Mouse (Mus musculus) neural tube, embryonic 11.5 days (tissue): ENCODE measurements at regions not wholly inside any gene's neighbourhood (a gene's known extent, or its start where the extent isn't known, plus 50 kb on each side); places are given as distances from the start of the nearest gene placed in this dataset.

Experiments
- ATAC-seq: fragments of 200-750 bp; cut with Nextera tagmentation; 2 replicates; pipeline ENCODE4 v1.8.0; 2017; ENCODE audit warnings: moderate number of reproducible peaks, mild to moderate bottlenecking, moderate TSS enrichment, moderate library complexity; ENCODE audit not compliant: insufficient read depth, low FRiP score, low TSS enrichment
- DNase-seq: peaks from one replicate; pipeline ENCODE4 v3.0.0-alpha.2; 2015; ENCODE audit warnings: low spot score
- H3K27ac ChIP-seq: fragments of 300-500 bp; sonication (generic); 2 replicates; pipeline ENCODE4 v1.5.1; 2014; ENCODE audit warnings: low read depth, mild to moderate bottlenecking, low read length
- H3K27me3 ChIP-seq: fragments of 300-500 bp; sonication (generic); 2 replicates; pipeline ENCODE4 v1.6.1; 2014; ENCODE audit warnings: mild to moderate bottlenecking, low read length, mixed read lengths; ENCODE audit not compliant: control insufficient read depth, insufficient read depth
- H3K36me3 ChIP-seq: fragments of 300-500 bp; sonication (generic); 2 replicates; pipeline ENCODE4 v1.6.1; 2014; ENCODE audit warnings: mild to moderate bottlenecking, low read length, moderate library complexity, mixed read lengths; ENCODE audit not compliant: control insufficient read depth, insufficient read depth
- H3K4me1 ChIP-seq: fragments of 300-500 bp; sonication (generic); 2 replicates; pipeline ENCODE4 v1.6.1; 2014; ENCODE audit warnings: low read length, mixed read lengths; ENCODE audit not compliant: control insufficient read depth, insufficient read depth
- H3K4me2 ChIP-seq: fragments of 300-500 bp; sonication (generic); 2 replicates; pipeline ENCODE4 v1.6.1; 2014; ENCODE audit warnings: low read depth, mild to moderate bottlenecking, moderate library complexity
- H3K4me3 ChIP-seq: fragments of 300-500 bp; sonication (generic); 2 replicates; pipeline ENCODE4 v1.5.1; 2014; ENCODE audit warnings: low read depth, low read length
- H3K9ac ChIP-seq: fragments of 300-500 bp; sonication (generic); 2 replicates; pipeline ENCODE4 v1.6.1; 2014; ENCODE audit warnings: mild to moderate bottlenecking, low read length
- H3K9me3 ChIP-seq: fragments of 300-500 bp; sonication (generic); 2 replicates; pipeline ENCODE4 v1.6.1; 2016; ENCODE audit warnings: low read length; ENCODE audit not compliant: control insufficient read depth
- WGBS: fragments of 180-500 bp; shearing (Covaris S2); extraction: QIAGEN DNeasy Blood & Tissue Kit; methylation state at CpG from one replicate; pipeline ENCODE4 v1.1.7; 2014; 5-methylcytosine and 5-hydroxymethylcytosine counted together

GRCm38 (mm10) chr1:23268062-23268461, 129.5 kb downstream of the Ogfrl1 start:
- Histone ChIP-seq H3K4me1 (no peaks in the 10 kb centered on the region), H3K36me3 (no peaks in the 10 kb centered on the region), H3K9me3 (no peaks in the 10 kb centered on the region), H3K4me2 (no peak overlapping the region), H3K27me3 (no peaks in the 10 kb centered on the region), H3K9ac (no peak overlapping the region), H3K27ac (no peak overlapping the region), H3K4me3 (no peak overlapping the region)
- DNase-seq = no peak
- ATAC-seq = no peak

- H3K27ac ChIP-seq = no peak overlapping the region
- ATAC-seq (no peak), DNase-seq (no peak)
- 65% methylated on average over 3 of the region's 3 CpGs for whole genome bisulfite sequencing
- no peak overlapping the region for H3K4me3 ChIP-seq
- no peaks in the 10 kb centered on the region for H3K4me1 ChIP-seq
- no peaks in the 10 kb centered on the region for H3K27me3 ChIP-seq
- H3K9ac ChIP-seq = no peak overlapping the region
- no peak overlapping the region for H3K4me2 ChIP-seq
- no peaks in the 10 kb centered on the region for H3K36me3 ChIP-seq
- H3K9me3 ChIP-seq = no peaks in the 10 kb centered on the region
Measured at GRCm38 (mm10) chr1:23265556-23266232, 131.9 kb downstream of the Ogfrl1 start.

GRCm38 (mm10) chr1:23264251-23264650, 133.3 kb downstream of the Ogfrl1 start:
- Histone ChIP-seq H3K4me3 (no peak overlapping the region), H3K9ac (no peak overlapping the region), H3K36me3 (no peaks in the 10 kb centered on the region), H3K4me1 (no peaks in the 10 kb centered on the region), H3K4me2 (no peak overlapping the region), H3K27me3 (no peaks in the 10 kb centered on the region), H3K9me3 (no peaks in the 10 kb centered on the region), H3K27ac (no peak overlapping the region)
- ATAC-seq = no peak
- WGBS = 83% methylated on average over 3 of the region's 3 CpGs
- DNase-seq = no peak

GRCm38 (mm10) chr1:23263798-23264197, 133.8 kb downstream of the Ogfrl1 start:
- no peak overlapping the region for H3K27ac ChIP-seq
- H3K9ac ChIP-seq = no peak overlapping the region
- H3K9me3 ChIP-seq = no peaks in the 10 kb centered on the region
- no peaks in the 10 kb centered on the region for H3K36me3 ChIP-seq
- no peaks in the 10 kb centered on the region for H3K4me1 ChIP-seq
- no peaks in the 10 kb centered on the region for H3K27me3 ChIP-seq
- H3K4me3 ChIP-seq = no peak overlapping the region
- WGBS = 54% methylated on average over 4 of the region's 4 CpGs
- DNase-seq = no peak
- no peak overlapping the region for H3K4me2 ChIP-seq
- no peak for ATAC-seq

GRCm38 (mm10) chr1:23261652-23262051, 135.9 kb downstream of the Ogfrl1 start:
- no peak overlapping the region for H3K9ac ChIP-seq
- no peaks in the 10 kb centered on the region; the same call in 1 of the 2 replicates for H3K4me1 ChIP-seq
- DNase-seq (no peak), ATAC-seq (no peak)
- WGBS = 84% methylated on average over 3 of the region's 3 CpGs
- H3K9me3 ChIP-seq = no peaks in the 10 kb centered on the region
- H3K36me3 ChIP-seq = no peaks in the 10 kb centered on the region
- H3K4me2 ChIP-seq = no peak overlapping the region
- no peaks in the 10 kb centered on the region for H3K27me3 ChIP-seq
- H3K27ac ChIP-seq = no peak overlapping the region
- no peak overlapping the region for H3K4me3 ChIP-seq

GRCm38 (mm10) chr1:23257306-23257895, 140.2 kb downstream of the Ogfrl1 start:
- DNase-seq (no peak), ATAC-seq (no peak)
- Histone ChIP-seq H3K4me3 (peak overlapping the region; percentile 73), H3K4me1 (no peaks in the 10 kb centered on the region; the same call in 1 of the 2 replicates), H3K36me3 (no peaks in the 10 kb centered on the region), H3K27me3 (no peaks in the 10 kb centered on the region), H3K27ac (no peak overlapping the region), H3K9ac (peak overlapping the region; percentile 29), H3K4me2 (peak overlapping the region; percentile 40), H3K9me3 (no peaks in the 10 kb centered on the region)
- 34% methylated on average over 10 of the region's 10 CpGs for WGBS

- WGBS = under 1% methylated on average over 45 of the region's 45 CpGs
- peak overlapping the region; percentile 85 for H3K27ac ChIP-seq
- no peaks in the 10 kb centered on the region for H3K9me3 ChIP-seq
- H3K27me3 ChIP-seq = no peaks in the 10 kb centered on the region
- no peaks in the 10 kb centered on the region; the same call in 1 of the 2 replicates for H3K4me1 ChIP-seq
- H3K9ac ChIP-seq = peak overlapping the region; percentile 86
- peak overlapping the region; percentile 73 for H3K4me3 ChIP-seq
- H3K36me3 ChIP-seq = no peaks in the 10 kb centered on the region
- H3K4me2 ChIP-seq = peak overlapping the region; percentile 40
- DNase-seq (peak; percentile 82), ATAC-seq (peak; percentile 39; the same call in 1 of the 2 replicates)
Measured at GRCm38 (mm10) chr1:23256630-23257001, 141.0 kb downstream of the Ogfrl1 start.

GRCm38 (mm10) chr1:23255925-23256629, 141.5 kb downstream of the Ogfrl1 start:
- H3K4me2 ChIP-seq = peak overlapping the region; percentile 40
- WGBS = under 1% methylated on average over 51 of the region's 80 CpGs

More at GRCm38 (mm10) chr1:23255925-23256629, 141.5 kb downstream of the Ogfrl1 start:
- Histone ChIP-seq H3K27me3 (no peaks in the 10 kb centered on the region), H3K4me1 (no peaks in the 10 kb centered on the region; the same call in 1 of the 2 replicates), H3K4me3 (peak overlapping the region; percentile 73), H3K36me3 (no peaks in the 10 kb centered on the region), H3K27ac (peak overlapping the region; percentile 85), H3K9ac (peak overlapping the region; percentile 86), H3K9me3 (no peaks in the 10 kb centered on the region)
- peak; percentile 99 for ATAC-seq
- peak; percentile 98 for DNase-seq
